Mouse (Mus musculus) MEL (cell line): ENCODE data around the gene Ccdc34. TPM values are rescaled to one million over a fixed set of nuclear protein-coding genes. Genes with fewer than 3 reads are reported as not detected.

Source experiments
- DNase-seq: peaks from one replicate; pipeline ENCODE4 v3.0.0; 2011; ENCODE audit warnings: low read depth, low spot score
- H3K27ac ChIP-seq: 2 replicates; pipeline ENCODE4 v1.5.1; 2012; ENCODE audit warnings: low read depth, mild to moderate bottlenecking, control low read depth, low read length, moderate library complexity; ENCODE audit not compliant: control insufficient read depth
- H3K27me3 ChIP-seq, 2 experiments: fragments of 150-350 bp in 1 of 2; sonication (generic) in 1 of 2; 2 replicates each; pipeline ENCODE4 v1.6.1; 2012; ENCODE audit warnings: low read length in 2 of 2, mild to moderate bottlenecking in 2 of 2, improper control_type of control experiment in 1 of 2, moderate library complexity in 1 of 2; ENCODE audit not compliant: insufficient read depth in 2 of 2, control insufficient read depth in 1 of 2
- H3K36me3 ChIP-seq, 2 experiments: 2 replicates each; pipeline ENCODE4 v1.6.1; 2012 to 2014; ENCODE audit warnings: low read length in 2 of 2, improper control_type of control experiment in 1 of 2, inconsistent platforms in 1 of 2, mild to moderate bottlenecking in 1 of 2; ENCODE audit not compliant: insufficient read depth in 2 of 2, control insufficient read depth in 1 of 2
- H3K4me1 ChIP-seq, 2 experiments: fragments of 150-350 bp in 1 of 2; sonication (generic) in 1 of 2; 2 replicates each; pipeline ENCODE4 v1.6.1; 2012; ENCODE audit warnings: low read length in 2 of 2, improper control_type of control experiment in 1 of 2, mild to moderate bottlenecking in 1 of 2; ENCODE audit not compliant: insufficient read depth in 2 of 2, control insufficient read depth in 1 of 2
- H3K4me3 ChIP-seq, 2 experiments: fragments of 150-350 bp in 1 of 2; sonication (generic) in 1 of 2; 2 replicates each; pipeline ENCODE4 v1.5.1; 2012; ENCODE audit warnings: low read depth in 2 of 2, low read length in 2 of 2, mild to moderate bottlenecking in 2 of 2, moderate library complexity in 2 of 2, control low read depth in 1 of 2, improper control_type of control experiment in 1 of 2; ENCODE audit not compliant: control insufficient read depth in 1 of 2, insufficient read depth in 1 of 2
- H3K79me2 ChIP-seq: 2 replicates; pipeline ENCODE4 v1.6.1; 2012; ENCODE audit warnings: mild to moderate bottlenecking, low read length, moderate library complexity; ENCODE audit not compliant: control insufficient read depth, poor library complexity, insufficient read depth
- H3K9ac ChIP-seq: 2 replicates; pipeline ENCODE4 v1.6.1; 2012; ENCODE audit warnings: low read depth, mild to moderate bottlenecking, control low read depth, low read length, moderate library complexity; ENCODE audit not compliant: control insufficient read depth, poor library complexity, severe bottlenecking
- H3K9me3 ChIP-seq: fragments of 150-350 bp; sonication (generic); replicated peaks from 2 replicates; pipeline ENCODE4 v1.6.1; 2012; ENCODE audit warnings: mild to moderate bottlenecking, low read length, improper control_type of control experiment, moderate library complexity; ENCODE audit not compliant: insufficient read depth
- E2F4 ChIP-seq: IDR thresholded peaks from 2 replicates; pipeline ENCODE4 v1.6.1; 2011; ENCODE audit warnings: low read depth, low read length, improper control_type of control experiment, borderline replicate concordance
- ELF1 ChIP-seq: IDR thresholded peaks from 2 replicates; pipeline ENCODE4 v1.6.1; 2014; ENCODE audit warnings: low read depth, mild to moderate bottlenecking, inconsistent platforms, low read length, improper control_type of control experiment, moderate library complexity
- EP300 ChIP-seq, 2 experiments: IDR thresholded peaks; 2 replicates each; pipeline ENCODE4 v1.6.1; 2011; ENCODE audit warnings: improper control_type of control experiment in 2 of 2, low read length in 2 of 2, low read depth in 1 of 2, mild to moderate bottlenecking in 1 of 2
- ETS1 ChIP-seq: IDR thresholded peaks from 2 replicates; pipeline ENCODE4 v1.6.1; 2012; ENCODE audit warnings: low read depth, mild to moderate bottlenecking, inconsistent platforms, low read length, improper control_type of control experiment, moderate library complexity
- GABPA ChIP-seq: IDR thresholded peaks from 2 replicates; pipeline ENCODE4 v1.6.1; 2012; ENCODE audit warnings: low read depth, mild to moderate bottlenecking, inconsistent platforms, low read length, improper control_type of control experiment, moderate library complexity
- HCFC1 ChIP-seq: IDR thresholded peaks from 2 replicates; pipeline ENCODE4 v1.6.1; 2012; ENCODE audit warnings: low read depth, mild to moderate bottlenecking, inconsistent platforms, low read length, improper control_type of control experiment, moderate library complexity
- KAT2A ChIP-seq: conservative IDR thresholded peaks from 2 replicates; pipeline ENCODE4 v1.6.1; 2012; ENCODE audit warnings: low read depth, low read length, improper control_type of control experiment, inconsistent platforms
- MAX ChIP-seq: IDR thresholded peaks from 2 replicates; pipeline ENCODE4 v1.6.1; 2011; ENCODE audit warnings: low read length, improper control_type of control experiment
- MEF2A ChIP-seq: IDR thresholded peaks from 2 replicates; pipeline ENCODE4 v1.6.1; 2014; ENCODE audit warnings: low read depth, mild to moderate bottlenecking, inconsistent platforms, low read length, improper control_type of control experiment; ENCODE audit not compliant: poor library complexity, insufficient replicate concordance, severe bottlenecking; ENCODE audit errors: extremely low read depth
- MXI1 ChIP-seq: IDR thresholded peaks from 2 replicates; pipeline ENCODE4 v1.6.1; 2011; ENCODE audit warnings: mild to moderate bottlenecking, low read depth, low read length, improper control_type of control experiment
- MYB ChIP-seq: IDR thresholded peaks from 2 replicates; pipeline ENCODE4 v1.6.1; 2011; ENCODE audit warnings: mild to moderate bottlenecking, low read depth, low read length, improper control_type of control experiment
- NELFE ChIP-seq: IDR thresholded peaks from 2 replicates; pipeline ENCODE4 v1.6.1; 2011; ENCODE audit warnings: low read depth, low read length, improper control_type of control experiment
- NRF1 ChIP-seq: IDR thresholded peaks from 2 replicates; pipeline ENCODE4 v1.6.1; 2014; ENCODE audit warnings: low read depth, mild to moderate bottlenecking, inconsistent platforms, low read length, improper control_type of control experiment, moderate library complexity; ENCODE audit not compliant: poor library complexity, insufficient read depth, severe bottlenecking
- POLR2A ChIP-seq, 2 experiments: IDR thresholded peaks; 2 replicates each; pipeline ENCODE4 v1.6.1; 2011 to 2012; ENCODE audit warnings: low read length in 2 of 2, mild to moderate bottlenecking in 2 of 2, control low read depth in 1 of 2, improper control_type of control experiment in 1 of 2, low read depth in 1 of 2, moderate library complexity in 1 of 2; ENCODE audit not compliant: control insufficient read depth in 1 of 2, insufficient read depth in 1 of 2, poor library complexity in 1 of 2
- POLR2AphosphoS2 ChIP-seq: IDR thresholded peaks from 2 replicates; pipeline ENCODE4 v1.6.1; 2011; ENCODE audit warnings: low read length, improper control_type of control experiment
- POLR2AphosphoS5 ChIP-seq: IDR thresholded peaks from 2 replicates; pipeline ENCODE4 v1.6.1; 2012; ENCODE audit warnings: low read depth, borderline replicate concordance, mild to moderate bottlenecking, inconsistent platforms, low read length, moderate library complexity, mixed read lengths
- RAD21 ChIP-seq: IDR thresholded peaks from 2 replicates; pipeline ENCODE4 v1.6.1; 2011; ENCODE audit warnings: mild to moderate bottlenecking, low read depth, low read length, improper control_type of control experiment
- SIN3A ChIP-seq: IDR thresholded peaks from 2 replicates; pipeline ENCODE4 v1.6.1; 2012; ENCODE audit warnings: low read length, improper control_type of control experiment, inconsistent platforms
- TBP ChIP-seq: IDR thresholded peaks from 2 replicates; pipeline ENCODE4 v1.8.0; 2011; ENCODE audit warnings: low read depth, low read length, improper control_type of control experiment
- TCF12 ChIP-seq: IDR thresholded peaks from 2 replicates; pipeline ENCODE4 v1.6.1; 2014; ENCODE audit warnings: low read depth, mild to moderate bottlenecking, inconsistent platforms, low read length, improper control_type of control experiment, moderate library complexity
- ZMIZ1 ChIP-seq: IDR thresholded peaks from 2 replicates; pipeline ENCODE4 v1.6.1; 2012; ENCODE audit warnings: low read depth, mild to moderate bottlenecking, inconsistent platforms, low read length, improper control_type of control experiment, moderate library complexity
- polyA plus RNA-seq, 2 experiments: library from polyadenylated mRNA; stranded (reverse) in 1 of 2; unstranded in 1 of 2; fragments of >175 nt in 1 of 2; fragments of >200 nt in 1 of 2; gene quantifications; 2 replicates each; pipeline versions ENCODE4 v1.2.1 to v1.2.4; 2012; ENCODE audit warnings: low replicate concordance in 2 of 2, low read depth in 1 of 2; ENCODE audit not compliant: insufficient read length in 2 of 2, insufficient read depth in 1 of 2, missing spikeins in 1 of 2
- total RNA-seq: library from RNA; depleted of rRNA; stranded (reverse); fragments of 300-350 nt; gene quantifications from 2 replicates; pipeline ENCODE4 v1.2.3, GENCODE M21; 2012; rRNA removed

The Ccdc34 gene
- total RNA-seq = 14.1 and 15.8 TPM in 2 replicates
- 10 to 100 TPM in 1 of 2 experiments, not detected in 1; 39.0 TPM for polyA plus RNA-seq

GRCm38 (mm10) chr2:110017616-110018505 lies at the start of gene Ccdc34:
Gene Ccdc34, plus strand, starts transcription at chr2:110017817.
- Histone ChIP-seq H3K4me1 (peaks cover 6 to 12% of the 10 kb centered on the region in 2 experiments), H3K9ac (peak within 1 kb of the TSS; percentile 87), H3K79me2 (peaks cover 9% of the 10 kb centered on the region), H3K9me3 (no peaks in the 10 kb centered on the region), H3K4me3 (peak within 1 kb of the TSS; percentile 82 to 93), H3K36me3 (peaks cover 0 to 27% of the 10 kb centered on the region in 2 experiments; a peak in 2 of 4 replicates), H3K27me3 (no peaks in the 10 kb centered on the region), H3K27ac (peak within 1 kb of the TSS; percentile 49)
- DNase-seq = peak; percentile 95
- TF ChIP-seq ZMIZ1 (peak; percentile 74), SIN3A (peak; percentile 98), MYB (0 out of 2 replicates have a peak, but pooled peaks have one; percentile 17), KAT2A (peak; percentile 56; the same call in 1 of the 2 replicates), POLR2A (IDR thresholded peaks at IDR 0.05; ENCODE audit: control insufficient read depth in 1 of 2, insufficient read depth in 1 of 2, low read depth in 1 of 2, low read length in 2 of 2, poor library complexity in 1 of 2) (peak; percentile 79 to 93; a peak in 3 of 4 replicates), MEF2A (no peak), TCF12 (peak; percentile 48; the same call in 1 of the 2 replicates), E2F4 (peak; percentile 80; the same call in 1 of the 2 replicates), HCFC1 (peak; percentile 83), EP300 (IDR thresholded peaks at IDR 0.05; ENCODE audit: low read depth in 1 of 2, low read length in 2 of 2) (no peak), NELFE (peak; percentile 82), POLR2AphosphoS2 (no peak; the same call in 1 of the 2 replicates), ELF1 (peak; percentile 81), MXI1 (peak; percentile 79)

DNA sequence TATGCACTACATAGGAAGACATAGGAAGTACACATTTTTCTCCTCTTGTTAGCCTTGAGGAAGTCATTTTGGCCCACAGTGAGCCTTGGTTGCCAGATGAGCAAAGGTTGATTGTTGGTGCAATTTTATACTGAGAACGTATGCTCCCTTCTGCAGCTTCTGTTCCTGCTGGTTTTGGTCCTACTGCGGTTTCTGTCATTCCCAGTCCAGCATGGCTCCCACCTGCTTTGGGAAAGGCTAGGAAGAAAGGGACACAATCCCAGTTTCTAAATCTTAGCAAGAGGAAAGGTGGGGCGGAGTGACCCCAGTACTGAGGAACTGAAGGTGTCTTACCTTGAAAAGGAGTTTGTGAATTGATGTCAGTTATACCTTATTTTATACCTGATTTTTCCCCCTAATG lies 48.2 kb upstream of the Ccdc34 start:
- Histone ChIP-seq H3K9me3 (no peaks in the 10 kb centered on the region), H3K9ac (no peak overlapping the region), H3K4me3 (no peak overlapping the region)
- no peak for TF ChIP-seq SIN3A
- no peak for TF ChIP-seq NRF1
- TF ChIP-seq NELFE = no peak
- no peak for TF ChIP-seq MYB
- TF ChIP-seq MAX = no peak
- no peak for TF ChIP-seq EP300 (IDR thresholded peaks at IDR 0.05; ENCODE audit: low read depth in 1 of 2, low read length in 2 of 2)
- no peak for TF ChIP-seq GABPA
- TF ChIP-seq RAD21 = no peak
- TF ChIP-seq POLR2AphosphoS2 = no peak
- no peak for TF ChIP-seq MEF2A
- no peak for TF ChIP-seq POLR2A (IDR thresholded peaks at IDR 0.05; ENCODE audit: control insufficient read depth in 1 of 2, insufficient read depth in 1 of 2, low read depth in 1 of 2, low read length in 2 of 2, poor library complexity in 1 of 2)
- TF ChIP-seq POLR2AphosphoS5 = no peak
- no peak for TF ChIP-seq ETS1
- no peak for TF ChIP-seq MXI1
- TF ChIP-seq TBP = no peak
- TF ChIP-seq, all 39 proteins: peak for 0
- Histone ChIP-seq H3K27me3 (no peaks in the 10 kb centered on the region), H3K4me1 (no peaks in the 10 kb centered on the region), H3K79me2 (no peaks in the 10 kb centered on the region; the same call in 1 of the 2 replicates), H3K27ac (no peak overlapping the region), H3K36me3 (no peaks in the 10 kb centered on the region)
- DNase-seq = no peak
